Mouse (Mus musculus) kidney, postnatal 0 days (tissue): ENCODE results near the gene Cnnm1. TPM values are rescaled to one million over a fixed set of nuclear protein-coding genes. Genes with fewer than 3 reads are reported as not detected.

Source experiments
- ATAC-seq: fragments of 200-750 bp; cut with Nextera tagmentation; replicated peaks from 2 replicates; pipeline ENCODE4 v1.8.0; 2017; ENCODE audit warnings: low read depth, moderate number of reproducible peaks, moderate TSS enrichment, moderate library complexity; ENCODE audit not compliant: low FRiP score
- DNase-seq: peaks from one replicate; pipeline ENCODE4 v3.0.0-alpha.2; 2016; ENCODE audit warnings: low spot score
- H3K27ac ChIP-seq: fragments of 300-500 bp; sonication (generic); 2 replicates; pipeline ENCODE4 v1.5.1; 2014; ENCODE audit warnings: mild to moderate bottlenecking
- H3K27me3 ChIP-seq: fragments of 300-500 bp; sonication (generic); 2 replicates; pipeline ENCODE4 v1.6.1; 2014; ENCODE audit warnings: low read length, mixed read lengths; ENCODE audit not compliant: insufficient read depth
- H3K36me3 ChIP-seq: fragments of 300-500 bp; sonication (generic); 2 replicates; pipeline ENCODE4 v1.6.1; 2014; ENCODE audit warnings: low read length, mixed read lengths; ENCODE audit not compliant: insufficient read depth
- H3K4me1 ChIP-seq: fragments of 300-500 bp; sonication (generic); replicated peaks from 2 replicates; pipeline ENCODE4 v1.6.1; 2014; ENCODE audit warnings: antibody characterized with exemption, low read length, mixed read lengths; ENCODE audit not compliant: insufficient read depth
- H3K4me2 ChIP-seq: fragments of 300-500 bp; sonication (generic); 2 replicates; pipeline ENCODE4 v1.6.1; 2014; ENCODE audit warnings: mild to moderate bottlenecking, low read length, moderate library complexity, mixed read lengths
- H3K4me3 ChIP-seq: fragments of 300-500 bp; sonication (generic); replicated peaks from 2 replicates; pipeline ENCODE4 v1.5.1; 2014; ENCODE audit warnings: low read depth, low read length
- H3K9ac ChIP-seq: fragments of 300-500 bp; sonication (generic); 2 replicates; pipeline ENCODE4 v1.6.1; 2014; ENCODE audit warnings: low read depth, low read length
- H3K9me3 ChIP-seq: fragments of 300-500 bp; sonication (generic); replicated peaks from 2 replicates; pipeline ENCODE4 v1.6.1; 2016; ENCODE audit warnings: low read length, inconsistent platforms, mixed read lengths
- CTCF ChIP-seq: IDR thresholded peaks from 2 replicates; pipeline ENCODE4 v1.5.1; 2016; ENCODE audit warnings: antibody characterized with exemption, low read depth, mild to moderate bottlenecking, moderate library complexity
- WGBS: fragments of 180-500 bp; shearing (Covaris S2); extraction: QIAGEN DNeasy Blood & Tissue Kit; methylation state at CpG from one replicate; pipeline ENCODE4 v1.1.7; 2014; 5-methylcytosine and 5-hydroxymethylcytosine counted together
- polyA plus RNA-seq: library from polyadenylated mRNA; unstranded; fragments of >200 nt; fragmentation: Nextera tagmentation; extraction: Ambion mirVana; gene quantifications from 2 replicates; pipeline ENCODE4 v1.2.1, GENCODE M21; 2015

The Cnnm1 gene
- polyA plus RNA-seq, 1 experiment from 2014 or later: 0.62 TPM

GRCm38 (mm10) chr19:43519226-43519625, 79.0 kb downstream of the Cnnm1 start:
- no peak for DNase-seq
- Histone ChIP-seq H3K4me2 (no peak overlapping the region), H3K9me3 (no peaks in the 10 kb centered on the region), H3K4me1 (peaks cover 12% of the 10 kb centered on the region), H3K4me3 (no peak overlapping the region), H3K36me3 (no peaks in the 10 kb centered on the region), H3K27me3 (no peaks in the 10 kb centered on the region), H3K27ac (no peak overlapping the region), H3K9ac (no peak overlapping the region)
- no peak for TF ChIP-seq CTCF
- ATAC-seq: no peak
- WGBS: 89% methylated on average over 10 of the region's 10 CpGs

DNA sequence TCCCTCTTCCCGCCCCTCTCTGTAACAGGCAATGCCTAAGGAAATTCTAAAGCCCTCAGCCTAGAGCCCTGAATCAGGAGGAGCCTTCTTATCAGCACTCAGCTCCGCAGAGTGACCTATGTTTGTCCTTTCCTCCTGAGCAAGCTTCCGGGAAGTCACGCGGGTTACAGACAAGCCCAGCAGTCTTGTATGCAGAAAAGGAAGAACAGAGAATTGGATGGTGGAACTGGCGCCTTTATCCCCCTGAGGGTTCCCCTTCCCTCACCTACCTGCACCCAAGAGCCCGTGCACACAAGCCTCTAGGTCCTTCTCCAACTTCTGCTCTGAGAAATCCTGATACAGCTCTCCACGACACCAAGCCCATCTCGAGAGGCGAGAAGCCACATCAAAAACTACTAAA, 80.2 kb downstream of the Cnnm1 start:
- peak overlapping the region; percentile 31; the same call in 1 of the 2 replicates for H3K9ac ChIP-seq
- TF ChIP-seq CTCF: no peak
- H3K9me3 ChIP-seq: no peaks in the 10 kb centered on the region
- H3K27me3 ChIP-seq: no peaks in the 10 kb centered on the region
- no peak overlapping the region for H3K4me3 ChIP-seq
- WGBS: 65% methylated on average over 9 of the region's 10 CpGs
- H3K4me1 ChIP-seq: peaks cover 12% of the 10 kb centered on the region
- DNase-seq: peak; percentile 33
- ATAC-seq: no peak
- H3K36me3 ChIP-seq: no peaks in the 10 kb centered on the region
- 0 out of 2 replicates have a peak overlapping the region, but pooled peaks have one; percentile 3 for H3K4me2 ChIP-seq
- H3K27ac ChIP-seq: no peak overlapping the region

DNA sequence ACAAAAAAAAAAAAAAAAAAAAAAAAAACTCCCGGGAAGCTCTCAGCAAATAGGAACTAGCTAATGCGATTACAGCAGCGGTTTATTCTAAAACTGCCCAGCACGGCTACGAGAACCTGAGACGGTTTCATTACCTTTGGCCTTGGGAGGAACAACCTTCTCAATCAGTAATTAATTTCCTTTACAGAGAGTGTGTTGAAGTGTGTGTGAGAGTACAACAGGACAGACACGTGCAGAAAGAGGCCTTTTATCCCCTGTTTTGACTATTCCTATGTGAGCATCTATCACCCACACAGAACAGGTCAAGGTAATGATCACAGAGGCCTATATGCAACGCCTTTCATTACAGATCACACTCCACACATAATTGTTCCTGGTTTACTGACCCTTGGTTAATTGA, 81.1 kb downstream of the Cnnm1 start:
- Histone ChIP-seq H3K4me2 (0 out of 2 replicates have a peak overlapping the region, but pooled peaks have one; percentile 3), H3K4me3 (no peak overlapping the region), H3K27ac (no peak overlapping the region), H3K36me3 (no peaks in the 10 kb centered on the region), H3K9ac (no peak overlapping the region), H3K4me1 (peaks cover 9% of the 10 kb centered on the region), H3K27me3 (no peaks in the 10 kb centered on the region), H3K9me3 (no peaks in the 10 kb centered on the region)
- 35% methylated on average over 8 of the region's 8 CpGs for WGBS
- ATAC-seq: no peak
- no peak for TF ChIP-seq CTCF
- peak; percentile 20 for DNase-seq

GRCm38 (mm10) chr19:43521996-43522395, 81.8 kb downstream of the Cnnm1 start:
- WGBS: 85% methylated on average over 9 of the region's 9 CpGs
- Histone ChIP-seq H3K9ac (no peak overlapping the region), H3K9me3 (no peaks in the 10 kb centered on the region), H3K27me3 (no peaks in the 10 kb centered on the region), H3K36me3 (no peaks in the 10 kb centered on the region), H3K4me3 (no peak overlapping the region), H3K4me1 (peaks cover 9% of the 10 kb centered on the region), H3K27ac (no peak overlapping the region), H3K4me2 (0 out of 2 replicates have a peak overlapping the region, but pooled peaks have one; percentile 9)
- TF ChIP-seq CTCF: no peak
- DNase-seq (no peak), ATAC-seq (no peak)

GRCm38 (mm10) chr19:43523551-43523950, 83.3 kb downstream of the Cnnm1 start:
- peak overlapping the region; percentile 20 for H3K9ac ChIP-seq
- WGBS: 7% methylated on average over 12 of the region's 12 CpGs
- H3K4me3 ChIP-seq: peak overlapping the region; percentile 40
- H3K4me2 ChIP-seq: peak overlapping the region; percentile 72
- no peaks in the 10 kb centered on the region for H3K9me3 ChIP-seq
- H3K27me3 ChIP-seq: no peaks in the 10 kb centered on the region
- no peaks in the 10 kb centered on the region for H3K36me3 ChIP-seq
- H3K4me1 ChIP-seq: peaks cover 9% of the 10 kb centered on the region
- DNase-seq: peak; percentile 34
- ATAC-seq: no peak
- no peak overlapping the region; the same call in 1 of the 2 replicates for H3K27ac ChIP-seq
- no peak for TF ChIP-seq CTCF

DNA sequence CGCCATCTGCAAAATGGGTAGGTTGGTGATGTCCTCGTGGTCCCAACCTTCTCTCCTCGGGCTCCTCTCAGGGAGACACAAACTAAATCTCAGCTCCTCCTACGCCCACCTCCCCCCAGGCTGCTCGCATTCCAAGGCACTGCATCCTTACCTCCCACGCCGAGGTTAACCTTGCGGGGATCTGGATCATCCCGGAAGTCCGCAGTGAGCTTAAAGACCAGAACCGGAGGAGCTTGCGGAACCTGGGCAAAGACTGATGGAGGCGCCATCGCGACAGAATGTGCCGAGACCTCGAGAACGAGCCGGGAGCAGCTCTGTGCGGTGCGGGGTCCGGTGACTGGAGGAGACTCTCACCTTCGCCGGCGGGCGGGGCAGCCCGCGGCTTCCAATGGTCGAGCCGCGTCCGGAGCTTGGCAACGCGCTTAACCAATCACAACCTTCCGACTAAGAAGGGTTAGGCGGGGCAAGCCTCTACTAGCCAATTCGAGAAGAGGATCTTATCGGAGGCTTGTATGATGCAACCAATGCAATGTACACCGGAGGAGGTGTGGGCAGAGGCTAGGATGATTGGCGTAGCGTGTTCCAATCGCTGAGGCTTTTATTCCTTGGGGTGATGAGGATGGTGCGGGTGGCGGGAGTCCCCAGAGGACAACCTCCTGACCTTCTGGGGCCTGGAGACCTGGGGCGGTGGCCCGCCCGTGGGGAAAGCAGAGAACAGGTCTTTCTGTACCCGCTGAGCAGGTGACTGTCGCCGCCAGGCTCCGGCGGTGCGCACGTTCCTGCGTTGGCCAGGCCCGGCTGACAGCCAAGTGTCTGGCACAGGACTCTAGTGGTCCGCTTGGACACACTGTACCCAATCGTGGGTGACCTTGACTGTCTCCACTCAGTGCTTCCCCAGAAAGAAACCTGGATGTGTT, 84.2 kb downstream of the Cnnm1 start, which contains the start of gene Got1:
TSS of gene Got1 (minus strand) at position 419 of the 917 bp plus-strand sequence.
- H3K27me3 ChIP-seq: no peaks in the 10 kb centered on the region
- under 1% methylated on average over 58 of the region's 58 CpGs for WGBS
- no peaks in the 10 kb centered on the region for H3K36me3 ChIP-seq
- H3K4me3 ChIP-seq: peak within 1 kb of the TSS; percentile 40
- peak within 1 kb of the TSS; percentile 76 for H3K27ac ChIP-seq
- no peak for TF ChIP-seq CTCF
- peak within 1 kb of the TSS; percentile 61 for H3K9ac ChIP-seq
- peak; percentile 99 for ATAC-seq
- peaks cover 9% of the 10 kb centered on the region for H3K4me1 ChIP-seq
- H3K9me3 ChIP-seq: no peaks in the 10 kb centered on the region
- DNase-seq: peak; percentile 99
- peak within 1 kb of the TSS; percentile 72 for H3K4me2 ChIP-seq
